8 mouse cellular contexts compared by ENCODE assay signal in the genomic region with DNA sequence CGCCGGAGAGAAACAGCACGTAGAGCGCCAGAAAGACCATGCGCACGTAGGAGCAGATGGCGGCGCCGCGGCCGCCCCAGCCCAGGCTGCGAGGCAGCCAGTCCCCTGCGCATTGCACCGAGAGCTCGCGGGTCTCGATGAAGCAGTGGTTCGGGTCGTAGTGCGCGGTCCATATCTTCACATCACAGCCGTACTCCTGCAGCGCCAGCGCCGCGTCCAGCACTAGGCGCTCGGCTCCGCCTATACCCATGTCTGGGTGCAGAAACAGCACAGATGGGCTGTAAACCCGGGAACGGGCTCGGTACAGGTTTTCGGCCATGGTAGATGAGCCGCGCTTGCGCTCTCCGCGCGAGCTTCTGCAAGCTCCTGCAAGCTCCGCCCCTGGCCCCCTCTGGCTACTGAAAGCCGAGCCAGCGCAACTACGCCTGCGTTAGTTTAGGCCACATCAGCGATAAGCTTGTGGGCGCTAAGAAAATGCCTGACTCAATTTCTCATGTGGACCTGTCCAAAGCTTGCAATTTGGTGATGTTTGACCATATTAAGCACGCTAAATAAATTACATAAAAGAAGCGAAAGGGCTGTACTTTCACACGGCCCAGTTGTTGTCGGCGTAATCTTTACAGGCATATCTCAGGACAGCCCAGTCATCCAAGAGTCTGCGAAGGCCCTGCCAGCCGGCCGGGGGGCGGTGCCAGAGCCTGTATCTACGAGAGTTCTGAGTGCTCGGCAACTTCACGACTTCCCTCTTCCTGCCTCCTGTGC. TPM values are rescaled to one million over a fixed set of nuclear protein-coding genes. Genes with fewer than 3 reads are reported as not detected.
DNase-seq lines count a peak whose midpoint lies in the region; ATAC-seq lines count a peak whose summit lies in the region.

A gene (minus strand): TSS at position 366 of the 762 bp plus-strand sequence.
A gene (plus strand): TSS at position 691 of the 762 bp plus-strand sequence.

- under 1% methylated on average over 58 of the region's 58 CpGs for WGBS in heart, embryonic 13.5 days
- WGBS in liver, embryonic 12.5 days (ENCODE audit: insufficient replicate concordance): under 1% methylated on average over 42 of the region's 58 CpGs
- WGBS in stomach, embryonic 15.5 days: under 1% methylated on average over 54 of the region's 58 CpGs

- H3K27me3 ChIP-seq in heart, embryonic 13.5 days (replicated peaks): no peaks in the 10 kb centered on the region
- H3K27me3 ChIP-seq in liver, embryonic 12.5 days (replicated peaks): no peaks in the 10 kb centered on the region
- H3K27me3 ChIP-seq in stomach, embryonic 15.5 days (replicated peaks): no peaks in the 10 kb centered on the region

- H3K27ac ChIP-seq in brown adipose tissue, adult 24 weeks (replicated peaks; ENCODE audit: low read depth, low read length): peak within 1 kb of the TSS; percentile 95
- H3K27ac ChIP-seq in heart, embryonic 13.5 days (replicated peaks): peak within 1 kb of the TSS; percentile 98
- peak within 1 kb of the TSS; percentile 92 for H3K27ac ChIP-seq in liver, embryonic 12.5 days
- peak within 1 kb of the TSS; percentile 97 for H3K27ac ChIP-seq in stomach, embryonic 15.5 days

- H3K4me1 ChIP-seq in brown adipose tissue, adult 24 weeks (ENCODE audit: control insufficient read depth, insufficient read depth, insufficient read length, low read length): peaks cover 3% of the 10 kb centered on the region; the same call in 1 of the 2 replicates
- peaks cover 29% of the 10 kb centered on the region for H3K4me1 ChIP-seq in heart, embryonic 13.5 days
- peaks cover 26% of the 10 kb centered on the region for H3K4me1 ChIP-seq in liver, embryonic 12.5 days
- H3K4me1 ChIP-seq in stomach, embryonic 15.5 days: peaks cover 17% of the 10 kb centered on the region; the same call in 1 of the 2 replicates

- H3K4me2 ChIP-seq in heart, embryonic 13.5 days: peak within 1 kb of the TSS; percentile 91
- peak within 1 kb of the TSS; percentile 89 for H3K4me2 ChIP-seq in liver, embryonic 12.5 days
- H3K4me2 ChIP-seq in stomach, embryonic 15.5 days: peak within 1 kb of the TSS; percentile 55

- H3K9ac ChIP-seq in heart, embryonic 13.5 days: peak within 1 kb of the TSS; percentile 93
- peak within 1 kb of the TSS; percentile 86 for H3K9ac ChIP-seq in liver, embryonic 12.5 days
- peak within 1 kb of the TSS; percentile 75 for H3K9ac ChIP-seq in stomach, embryonic 15.5 days

- H3K4me3 ChIP-seq in brown adipose tissue, adult 24 weeks (ENCODE audit: insufficient read depth, low read depth, low read length): peak within 1 kb of the TSS; percentile 81
- peak within 1 kb of the TSS; percentile 95 for H3K4me3 ChIP-seq in heart, embryonic 13.5 days
- peak within 1 kb of the TSS; percentile 89 for H3K4me3 ChIP-seq in liver, embryonic 12.5 days
- H3K4me3 ChIP-seq in stomach, embryonic 15.5 days (replicated peaks): peak within 1 kb of the TSS; percentile 80

- no peaks in the 10 kb centered on the region for H3K9me3 ChIP-seq in heart, embryonic 13.5 days
- no peaks in the 10 kb centered on the region for H3K9me3 ChIP-seq in liver, embryonic 12.5 days (replicated peaks)
- no peaks in the 10 kb centered on the region for H3K9me3 ChIP-seq in stomach, embryonic 15.5 days

- H3K36me3 ChIP-seq in heart, embryonic 13.5 days: peaks cover 65% of the 10 kb centered on the region
- peaks cover 66% of the 10 kb centered on the region for H3K36me3 ChIP-seq in liver, embryonic 12.5 days
- peaks cover 42% of the 10 kb centered on the region for H3K36me3 ChIP-seq in stomach, embryonic 15.5 days

- peak; percentile 89 for ATAC-seq in heart, embryonic 13.5 days (ENCODE audit: extremely low read depth, insufficient number of reproducible peaks, low FRiP score, low TSS enrichment)
- ATAC-seq in liver, embryonic 12.5 days: peak; percentile 97
- peak; percentile 98 for ATAC-seq in stomach, embryonic 15.5 days (ENCODE audit: insufficient read depth, low FRiP score, low read depth)

- peak; percentile 99 for DNase-seq in CD4-positive, CD25-positive, alpha-beta regulatory T cell, adult 2 months (ENCODE audit: low read depth, low spot score)
- DNase-seq in fat pad, adult 2 months (ENCODE audit: extremely low read depth, low read depth, low spot score): peak; percentile 81
- DNase-seq in kidney, postnatal 10 days: peak; percentile 99
- DNase-seq in natural killer cell, adult 2 months (ENCODE audit: low spot score in 2 of 2): peak; percentile 97

RNA-seq across cellular contexts. Expression of the first gene that starts in this region (rescaled TPM):
- polyA plus RNA-seq in brown adipose tissue, adult 24 weeks (2012; ENCODE audit: insufficient read depth, insufficient read length, missing spikeins): 10.3 and 13.6 TPM in 2 replicates
- 27.5 and 27.8 TPM in 2 replicates for polyA plus RNA-seq in heart, embryonic 13.5 days (2015; fragmentation: Nextera tagmentation; extraction: Ambion mirVana)
- polyA plus RNA-seq in liver, embryonic 12.5 days (2016; fragmentation: Nextera tagmentation; extraction: Ambion mirVana): 25.3 and 26.0 TPM in 2 replicates
- 59.2 and 65.8 TPM in 2 replicates for polyA plus RNA-seq in stomach, embryonic 15.5 days (2015; fragmentation: Nextera tagmentation; extraction: Ambion mirVana)

RNA-seq across cellular contexts. Expression of the second gene that starts in this region (rescaled TPM):
- polyA plus RNA-seq in brown adipose tissue, adult 24 weeks (2012; ENCODE audit: insufficient read depth, insufficient read length, missing spikeins): 116 and 152 TPM in 2 replicates
- polyA plus RNA-seq in heart, embryonic 13.5 days (2015; fragmentation: Nextera tagmentation; extraction: Ambion mirVana): 174 TPM in 2 replicates
- polyA plus RNA-seq in liver, embryonic 12.5 days (2016; fragmentation: Nextera tagmentation; extraction: Ambion mirVana): 262 and 268 TPM in 2 replicates
- polyA plus RNA-seq in stomach, embryonic 15.5 days (2015; fragmentation: Nextera tagmentation; extraction: Ambion mirVana): 466 and 488 TPM in 2 replicates

Comparison
In these comparisons a context has a peak if more than half of its experiments do, and no peak if none do; other contexts are left out.
1. Peak in every context shown above with its lines: DNase-seq, ATAC-seq, H3K4me3 ChIP-seq and H3K27ac ChIP-seq.